Mouse (Mus musculus): ENCODE measurements around the gene Sap30bp.
A peak's percentile ranks its signal among the peaks of the same experiment; 100 is the strongest.

Gene Sap30bp

DNA sequence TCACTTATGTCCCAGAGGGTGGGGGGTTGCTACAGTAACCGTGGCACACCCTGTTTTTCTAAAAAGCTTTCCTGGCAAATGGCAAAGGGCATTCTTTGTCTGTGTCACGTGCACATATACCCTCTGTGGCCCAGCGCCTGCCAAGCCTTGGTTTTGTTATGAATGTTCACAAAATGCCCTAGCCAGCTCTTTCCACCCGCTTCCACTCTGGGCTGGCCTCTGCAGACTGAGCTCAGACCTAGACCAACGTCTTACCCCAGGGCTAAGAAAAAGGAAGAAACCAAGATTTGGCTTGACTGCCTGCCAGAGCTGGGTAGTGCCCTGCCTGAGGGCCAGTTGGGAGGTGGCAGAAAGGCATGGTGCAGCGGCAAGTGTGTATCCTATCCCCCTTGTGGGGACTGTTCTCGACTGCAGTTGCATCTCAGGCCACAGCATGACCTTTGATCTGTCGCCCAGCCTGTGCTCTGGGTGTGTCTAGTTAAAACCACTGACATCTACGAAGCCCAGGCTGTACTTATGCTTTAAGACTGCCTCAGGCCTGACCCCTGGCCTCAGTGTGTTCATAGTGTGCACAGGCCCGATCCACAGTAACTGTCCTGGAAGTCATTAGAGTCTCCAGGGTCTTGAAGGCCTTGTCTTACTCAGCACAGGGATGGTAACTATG is 22.2 kb downstream of the Sap30bp start:
- DNase-seq (ENCODE audit: low read depth): peak; percentile 77

DNA sequence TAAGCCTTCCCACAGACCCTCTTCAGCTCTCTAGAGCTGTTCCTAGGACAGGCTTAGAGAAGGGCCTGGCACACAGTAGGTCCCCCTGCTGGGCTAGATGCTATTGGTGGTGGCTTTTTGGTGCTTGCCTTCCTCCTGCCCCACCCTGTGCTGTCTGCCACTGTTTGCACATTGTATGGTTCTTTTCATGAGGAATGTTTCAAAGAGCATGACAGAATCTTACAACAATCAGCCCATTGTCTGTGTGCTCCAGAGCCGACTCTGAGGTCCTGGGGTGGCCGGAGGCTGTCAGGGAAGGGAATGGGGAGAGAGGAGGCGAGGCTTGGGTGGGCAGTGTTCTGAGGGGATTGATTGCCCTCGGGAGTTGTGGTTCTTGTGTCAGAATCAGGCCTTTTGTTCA is 23.4 kb downstream of the Sap30bp start:
- peak; percentile 53 for DNase-seq (ENCODE audit: low read depth)

DNA sequence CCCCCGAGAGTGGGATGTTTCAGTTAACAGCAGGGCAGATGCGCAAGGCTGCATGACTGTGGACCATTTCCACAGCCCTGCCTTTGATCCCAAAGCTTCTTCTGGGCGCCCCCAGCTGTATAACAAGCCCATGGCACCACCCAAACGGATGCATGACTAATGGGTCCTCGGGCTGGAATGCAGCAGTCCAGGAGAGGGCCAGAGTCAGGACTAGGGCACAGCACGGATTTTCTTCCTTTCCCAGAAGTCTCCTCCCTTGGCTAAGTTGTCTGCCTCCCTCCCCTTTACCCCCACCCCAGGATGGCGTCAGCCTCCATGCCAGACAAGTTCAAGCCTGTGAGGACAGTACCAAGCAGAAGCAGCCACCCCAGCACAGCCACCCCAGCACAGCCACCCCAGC is 24.9 kb downstream of the Sap30bp start:
- DNase-seq (ENCODE audit: low read depth): peak; percentile 86

DNA sequence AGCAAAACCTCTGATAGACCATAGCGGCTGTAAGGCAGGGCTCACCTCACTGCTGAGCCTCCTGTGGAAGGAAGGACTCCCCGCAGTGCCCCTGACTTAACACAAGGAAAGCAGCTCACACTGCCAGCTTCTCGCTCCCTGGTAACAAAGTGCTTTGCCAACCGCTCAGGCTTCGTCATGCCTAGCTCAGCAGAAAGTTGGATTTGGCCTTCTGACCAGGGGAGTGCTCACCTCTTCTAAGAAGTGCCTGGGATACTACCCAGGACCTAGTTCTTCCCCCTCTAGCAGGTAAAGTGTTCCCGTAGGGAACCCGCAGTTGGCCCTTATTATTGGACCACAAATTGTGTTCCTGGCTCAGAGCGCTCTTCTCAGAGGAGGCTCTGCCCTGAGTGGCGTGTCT is 25.9 kb downstream of the Sap30bp start:
- DNase-seq (ENCODE audit: low read depth): no peak

DNA sequence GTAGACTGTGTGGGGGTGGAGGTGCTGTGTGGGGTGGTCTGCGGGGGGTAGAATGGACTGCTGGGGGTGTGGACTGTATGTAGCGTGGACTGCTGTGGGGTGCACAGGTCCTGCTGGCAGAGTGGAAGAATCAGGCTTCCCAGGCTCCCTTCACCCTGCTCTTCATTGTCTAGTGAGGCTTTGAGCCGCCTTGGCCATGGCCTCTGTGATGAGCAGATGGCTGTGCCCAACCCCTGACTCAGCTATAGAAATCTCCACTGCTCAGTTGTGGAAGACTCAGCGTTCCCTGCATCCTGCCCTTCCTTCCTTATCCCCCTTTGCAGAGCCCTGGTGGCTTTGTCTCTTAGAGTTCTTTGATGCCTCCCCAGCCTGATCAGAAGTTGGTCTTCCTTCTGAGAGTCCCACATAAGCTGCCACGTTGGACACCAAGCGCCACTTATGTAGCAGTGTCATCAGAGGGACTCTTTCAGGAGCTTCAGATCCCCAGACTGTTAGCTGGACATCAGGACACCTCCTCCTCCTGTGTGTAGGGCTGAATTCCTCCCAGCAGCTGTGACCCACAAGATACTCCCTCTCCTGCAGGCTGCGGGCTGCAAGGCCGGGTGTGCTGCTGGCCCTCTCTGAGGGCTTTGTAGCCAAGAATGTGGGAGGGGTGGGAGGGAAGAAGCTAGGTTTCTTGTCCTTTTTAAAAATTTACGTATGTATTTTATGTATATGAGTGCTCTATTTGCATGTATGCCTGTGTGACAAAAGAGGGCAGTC is 29.8 kb downstream of the Sap30bp start:
- DNase-seq (ENCODE audit: low read depth): no peak

DNA sequence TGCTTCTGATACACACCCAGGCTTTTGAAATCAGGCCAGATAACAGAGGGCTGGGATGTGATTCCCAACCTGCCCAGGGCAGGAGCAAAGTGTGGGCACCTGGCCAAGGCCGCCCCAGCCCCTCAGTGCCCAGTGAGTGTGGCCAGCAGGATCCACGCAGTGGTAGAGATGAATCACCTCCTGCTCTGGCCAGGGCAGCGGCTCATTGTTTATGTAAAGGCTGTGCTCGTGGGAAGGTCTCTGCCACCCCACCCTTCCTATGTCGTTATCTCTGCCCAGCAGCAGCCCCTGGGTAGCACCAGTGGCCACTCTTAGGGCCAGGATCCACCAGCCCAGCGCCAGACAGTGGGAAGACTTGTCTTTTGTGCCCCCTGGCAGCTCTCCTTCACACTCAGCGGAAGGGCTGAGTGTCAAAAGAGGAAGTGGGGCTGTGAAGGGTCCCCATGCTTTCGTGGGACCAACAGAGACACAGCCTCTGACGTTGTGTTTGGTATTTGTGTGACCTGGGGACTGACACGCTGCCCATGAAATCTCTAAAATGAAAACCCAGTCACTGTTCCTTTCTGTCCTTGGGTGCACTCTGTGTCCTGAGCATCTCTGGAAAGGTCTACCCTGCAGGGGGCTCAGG is 32.0 kb downstream of the Sap30bp start:
- peak; percentile 61 for DNase-seq (ENCODE audit: low read depth)

DNA sequence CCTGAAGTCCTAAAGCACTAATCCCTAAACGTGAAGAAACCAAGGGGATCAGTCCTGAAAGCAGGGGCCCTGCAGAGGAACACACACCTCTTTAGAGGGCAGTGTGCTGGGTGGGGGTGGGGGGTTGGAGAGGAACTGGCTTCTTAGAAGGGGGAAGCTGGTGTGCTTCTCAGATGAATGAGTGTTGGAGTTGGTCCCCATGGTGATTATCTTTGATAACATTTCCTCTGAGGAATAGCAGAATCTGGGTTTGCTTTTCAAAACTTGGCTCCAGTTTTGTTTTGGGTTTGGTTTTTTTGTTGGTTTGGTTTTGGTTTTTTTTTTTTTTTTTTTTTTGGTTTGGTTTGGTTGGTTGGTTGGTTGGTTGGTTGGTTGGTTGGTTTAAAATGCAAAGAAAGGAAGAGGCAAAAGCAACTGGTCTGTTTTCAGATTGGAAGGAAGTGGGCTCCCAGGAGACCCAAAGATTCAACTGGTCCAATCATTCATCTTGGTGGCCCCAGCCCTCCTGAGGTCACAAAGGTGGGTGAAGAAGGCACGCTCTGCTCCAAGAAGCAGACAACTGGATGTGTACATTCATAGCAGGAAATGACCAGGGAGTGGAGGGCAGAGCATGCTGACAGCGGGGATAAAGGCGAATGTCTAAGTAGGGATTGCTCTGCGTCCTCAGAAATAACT is 35.8 kb downstream of the Sap30bp start:
- no peak for DNase-seq (ENCODE audit: low read depth)

DNA sequence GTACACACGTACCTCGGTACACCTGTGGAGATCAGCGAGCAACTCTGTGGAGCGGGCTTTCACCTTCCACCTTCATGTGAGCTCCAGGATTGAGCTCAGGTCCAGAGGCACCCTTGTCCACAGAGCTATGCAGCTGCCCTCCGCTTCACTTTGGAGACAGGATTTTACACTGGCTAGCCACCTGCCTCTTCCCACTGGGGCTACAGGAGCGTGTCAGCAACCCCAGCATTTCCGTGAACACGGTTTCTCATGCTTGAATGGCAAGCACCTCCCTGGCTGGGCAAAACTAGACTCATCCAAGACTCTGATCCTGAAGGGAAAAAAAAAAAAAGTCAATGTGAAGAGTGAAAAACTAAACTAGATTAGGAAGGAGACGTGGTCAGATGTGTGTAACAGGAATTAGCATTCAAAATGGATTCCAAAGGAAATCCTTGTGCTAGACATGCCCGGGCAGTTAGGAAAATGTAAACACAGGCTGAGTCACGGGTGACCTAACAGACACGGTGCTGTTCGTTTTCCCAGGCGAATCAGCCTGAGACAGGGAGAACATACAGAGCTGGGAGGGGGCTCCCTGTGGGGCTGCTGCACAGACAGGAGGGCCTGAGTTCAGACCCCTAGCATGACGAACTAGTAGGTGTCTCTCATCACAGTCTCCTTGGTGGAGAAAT is 37.1 kb downstream of the Sap30bp start:
- DNase-seq (ENCODE audit: low read depth): peak; percentile 57

DNA sequence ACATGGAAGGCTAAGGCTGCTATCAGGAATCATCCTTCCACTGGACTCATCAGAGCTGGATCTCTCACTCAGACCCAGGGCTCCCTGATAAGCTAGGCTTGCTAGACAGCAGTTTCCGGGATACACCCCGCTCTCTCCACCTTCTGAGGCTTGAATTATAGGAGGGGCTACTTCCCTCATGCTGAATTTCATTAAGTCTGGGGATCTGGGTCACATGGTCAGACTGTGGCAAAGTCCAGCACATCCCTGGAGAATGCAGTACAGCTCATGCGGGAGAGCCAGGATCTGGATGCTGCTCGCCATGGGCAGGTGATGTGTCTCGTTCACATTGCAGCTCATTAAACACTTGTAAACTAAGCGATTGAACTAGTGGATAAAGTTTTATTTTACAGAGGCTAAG is 37.9 kb downstream of the Sap30bp start:
- DNase-seq (ENCODE audit: low read depth): no peak

DNA sequence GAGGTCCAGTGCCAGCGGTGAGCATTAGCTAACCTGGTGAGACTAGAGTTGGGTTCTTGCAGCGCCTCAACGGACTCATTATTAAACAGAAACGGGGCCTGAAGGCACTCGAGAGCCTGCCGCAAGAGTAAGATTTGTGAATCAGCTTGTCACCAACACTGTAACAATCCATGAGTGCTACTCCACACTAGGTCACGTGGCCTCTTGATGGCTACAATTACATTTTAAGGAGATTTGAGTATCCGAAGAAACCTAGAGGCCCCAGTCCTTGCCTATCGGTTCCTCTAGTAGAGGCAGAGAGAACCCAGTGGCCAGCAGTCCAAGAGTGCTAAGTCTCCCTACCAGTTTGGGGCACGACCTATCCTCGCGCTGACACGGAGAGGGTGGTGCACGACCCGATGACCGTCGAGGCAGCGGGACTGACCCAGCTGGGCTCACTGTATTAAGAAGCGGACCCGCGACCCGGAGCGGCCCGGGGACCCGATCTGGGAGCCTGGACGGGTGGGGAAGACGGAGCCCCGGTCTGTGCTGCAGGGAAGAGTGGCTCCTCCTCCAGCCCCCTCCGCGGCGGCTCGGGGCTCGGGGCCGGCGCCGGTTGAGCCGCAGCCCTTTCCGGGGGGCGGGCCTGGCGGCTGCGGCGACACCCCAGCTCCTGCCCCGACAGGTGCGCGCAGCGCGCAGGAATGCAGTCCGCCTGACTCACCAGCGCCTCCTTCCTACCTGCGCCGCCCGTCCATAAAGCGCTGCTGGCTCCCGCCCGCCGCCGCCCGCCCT is 41.4 kb downstream of the Sap30bp start, which contains the start of gene Itgb4:
Gene Itgb4, plus strand, starts transcription at position 401 of the 774 bp plus-strand sequence.
- no peak for DNase-seq (ENCODE audit: low read depth)

DNA sequence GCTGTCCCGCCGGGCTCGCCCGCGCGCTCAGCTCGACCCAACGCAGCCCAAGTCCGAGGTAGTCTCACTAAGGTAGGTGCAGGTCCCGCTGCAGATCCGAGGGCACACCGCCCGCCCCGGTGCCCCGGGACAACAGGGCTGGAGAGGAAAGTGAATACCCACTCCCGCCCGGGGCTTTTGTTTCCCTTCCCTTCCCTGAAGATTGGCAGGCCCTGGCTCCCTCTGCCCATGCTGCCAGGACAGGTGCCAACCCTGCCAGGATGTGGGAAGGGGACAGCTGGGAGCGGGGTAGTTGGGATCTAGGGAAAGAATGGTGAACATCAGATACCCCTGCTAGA is 42.0 kb downstream of the Sap30bp start:
- DNase-seq (ENCODE audit: low read depth): no peak

DNA sequence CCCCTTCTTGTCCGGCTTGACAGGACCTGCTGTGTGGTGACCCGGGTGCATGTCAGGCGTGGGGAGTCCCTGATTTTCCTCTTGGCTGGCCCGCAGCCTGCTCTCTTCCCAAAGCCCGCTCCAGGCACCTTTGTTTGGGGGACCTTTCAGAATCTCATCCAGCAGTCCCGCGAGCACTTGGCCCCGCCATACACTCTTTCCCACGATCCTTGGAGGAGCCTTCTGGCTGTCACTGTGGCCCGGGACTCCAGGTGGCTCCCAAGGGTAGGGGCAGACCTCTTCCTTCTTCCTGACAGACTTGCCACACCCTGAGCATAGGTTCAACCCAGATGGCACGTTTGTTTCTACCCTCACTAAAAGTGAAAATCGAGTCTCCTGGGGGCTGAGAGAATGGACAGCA is 42.5 kb downstream of the Sap30bp start:
- DNase-seq (ENCODE audit: low read depth): no peak

DNA sequence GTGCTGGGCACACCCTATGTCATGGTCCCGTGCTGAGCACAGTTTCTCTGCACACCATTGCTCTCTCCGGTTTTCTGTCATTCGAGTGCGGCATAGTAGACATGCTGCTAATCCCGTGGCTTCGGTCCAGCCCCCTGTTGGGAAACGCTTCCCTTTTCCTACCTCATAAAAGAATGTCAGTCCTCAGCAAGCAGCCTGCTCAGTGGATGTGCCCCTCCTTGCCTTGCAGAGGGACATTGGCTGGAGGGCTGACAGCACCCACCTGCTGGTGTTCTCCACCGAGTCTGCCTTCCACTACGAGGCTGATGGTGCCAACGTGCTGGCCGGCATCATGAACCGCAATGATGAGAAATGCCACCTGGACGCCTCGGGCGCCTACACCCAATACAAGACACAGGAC is 49.4 kb downstream of the Sap30bp start:
- DNase-seq (ENCODE audit: low read depth): no peak

DNA sequence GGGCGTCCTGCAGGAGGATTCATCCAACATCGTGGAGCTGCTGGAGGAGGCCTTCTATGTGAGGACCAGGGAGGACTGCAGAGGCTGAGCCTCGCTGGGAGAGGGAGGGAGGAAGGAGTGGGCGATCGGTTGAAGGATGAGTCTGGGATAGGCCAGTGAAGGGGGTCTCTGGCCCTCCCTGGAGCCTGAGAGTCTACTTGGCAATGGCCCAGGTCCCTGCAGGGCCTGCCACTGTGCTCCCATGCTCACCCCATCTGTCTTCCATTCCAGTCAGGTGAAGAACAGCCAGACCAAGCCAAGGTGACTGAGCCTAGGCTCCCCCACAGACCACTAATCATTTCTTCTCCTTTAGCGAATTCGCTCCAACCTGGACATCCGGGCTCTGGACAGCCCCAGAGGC is 50.2 kb downstream of the Sap30bp start:
- no peak for DNase-seq (ENCODE audit: low read depth)

DNA sequence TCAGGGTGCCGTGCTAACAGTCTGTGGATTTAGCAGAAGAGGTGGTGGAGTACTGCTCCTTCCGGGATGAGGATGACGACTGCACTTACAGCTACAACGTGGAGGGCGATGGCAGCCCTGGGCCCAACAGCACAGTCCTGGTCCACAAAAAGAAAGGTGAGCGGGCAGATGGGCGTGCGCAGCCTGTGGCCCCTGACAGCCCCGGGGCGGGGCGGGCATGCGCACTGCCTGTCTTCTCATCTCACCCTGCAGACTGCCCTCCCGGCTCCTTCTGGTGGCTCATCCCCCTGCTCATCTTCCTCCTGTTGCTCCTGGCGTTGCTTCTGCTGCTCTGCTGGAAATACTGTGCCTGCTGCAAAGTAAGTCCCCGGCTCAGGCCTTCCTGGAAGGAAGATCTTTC is 56.6 kb downstream of the Sap30bp start:
- DNase-seq (ENCODE audit: low read depth): no peak

DNA sequence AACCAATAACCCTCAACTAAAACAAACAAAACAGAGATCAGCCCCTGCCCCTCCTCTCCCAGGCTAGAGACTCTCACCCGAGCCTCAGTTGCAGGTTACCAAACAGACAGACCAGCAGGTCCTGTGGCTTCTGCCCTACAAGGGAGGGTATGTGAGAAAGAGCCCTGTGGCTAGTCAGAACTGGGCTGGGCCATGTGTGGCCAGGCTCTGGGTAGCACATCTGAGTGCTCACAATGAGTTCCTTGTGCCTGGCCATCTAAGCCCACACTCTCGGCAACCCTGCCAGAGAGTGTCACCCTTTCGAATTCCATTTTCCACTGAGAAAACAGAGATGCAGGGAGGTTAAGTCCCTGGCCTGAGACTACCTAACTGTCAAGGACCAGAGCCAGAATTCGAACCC is 59.0 kb downstream of the Sap30bp start:
- peak; percentile 62 for DNase-seq (ENCODE audit: low read depth)

DNA sequence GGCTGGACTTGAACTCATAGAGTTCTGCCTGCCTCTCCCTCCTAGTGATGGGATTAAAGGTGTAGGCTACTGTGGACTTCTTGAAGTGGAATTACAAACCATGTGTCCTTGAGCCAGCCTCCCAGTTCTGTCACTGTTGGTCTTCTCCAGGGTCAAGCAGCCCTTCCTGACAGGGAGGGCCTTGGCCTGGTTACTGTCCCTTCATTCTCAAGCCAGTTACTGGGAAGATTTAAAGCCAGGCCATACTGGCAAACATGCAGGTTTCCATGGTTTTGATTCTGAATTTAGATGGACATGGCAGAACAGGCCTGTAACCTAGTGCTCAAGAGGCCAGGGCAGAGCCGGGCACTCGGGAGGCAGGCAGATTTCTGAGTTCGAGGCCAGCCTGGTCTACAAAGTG is 62.2 kb downstream of the Sap30bp start:
- DNase-seq (ENCODE audit: low read depth): no peak

DNA sequence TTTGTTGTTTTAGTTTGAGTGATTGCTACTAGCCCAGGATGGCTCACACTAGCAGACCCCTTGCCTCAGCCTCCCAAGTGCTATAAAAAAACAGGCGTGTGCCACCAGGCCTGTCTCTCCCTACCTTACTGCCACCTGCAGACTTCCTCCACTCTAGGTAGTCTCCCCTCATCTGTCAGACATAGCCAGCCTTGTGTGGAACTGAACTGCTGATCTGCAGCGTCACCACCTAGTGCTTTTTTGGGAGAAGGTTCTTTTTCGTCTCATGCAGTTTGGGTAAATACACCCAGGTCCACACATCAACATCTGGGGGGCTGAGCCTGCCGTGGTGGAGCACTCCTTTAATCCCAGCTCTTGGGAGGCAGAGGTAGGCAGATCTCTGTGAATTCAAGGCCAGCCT is 64.0 kb downstream of the Sap30bp start:
- DNase-seq (ENCODE audit: low read depth): no peak

DNA sequence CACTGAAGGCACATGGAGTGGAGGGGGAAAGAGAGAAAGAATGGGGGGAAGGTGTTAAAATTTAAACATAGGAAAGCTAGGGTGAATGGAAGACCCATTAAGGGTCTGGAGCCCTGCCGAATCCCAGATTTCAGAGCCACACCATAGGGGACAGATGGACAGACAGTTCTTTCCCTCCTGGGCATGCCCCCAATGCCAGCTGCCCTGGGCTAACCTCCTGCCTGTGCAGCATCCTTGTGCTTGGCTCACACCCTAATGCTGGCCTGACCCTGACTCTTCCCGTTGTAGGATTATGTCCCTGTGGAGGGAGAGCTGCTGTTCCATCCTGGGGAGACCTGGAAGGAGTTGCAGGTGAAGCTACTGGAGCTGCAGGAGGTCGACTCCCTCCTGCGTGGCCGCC is 64.6 kb downstream of the Sap30bp start:
- no peak for DNase-seq (ENCODE audit: low read depth)

DNA sequence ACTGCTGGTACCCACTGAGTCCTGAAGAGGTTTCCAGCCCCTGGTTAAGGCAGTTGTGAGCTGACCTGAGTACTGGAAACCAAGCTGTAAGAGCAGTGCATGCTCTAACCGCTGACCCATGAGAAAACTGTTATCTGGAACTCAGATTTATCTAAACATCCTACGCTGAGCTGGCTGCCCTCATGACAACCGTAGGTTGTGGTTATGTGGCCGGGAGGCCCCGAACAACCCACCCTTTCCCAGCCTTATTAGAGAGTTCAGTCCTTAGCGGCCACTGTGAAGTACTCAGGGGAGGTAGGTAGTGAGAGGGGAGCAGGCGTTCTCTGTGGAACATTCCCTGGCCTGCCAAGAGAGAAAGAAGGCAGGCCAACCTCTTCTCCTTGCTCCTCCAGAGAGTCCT is 65.9 kb downstream of the Sap30bp start:
- DNase-seq (ENCODE audit: low read depth): no peak

DNA sequence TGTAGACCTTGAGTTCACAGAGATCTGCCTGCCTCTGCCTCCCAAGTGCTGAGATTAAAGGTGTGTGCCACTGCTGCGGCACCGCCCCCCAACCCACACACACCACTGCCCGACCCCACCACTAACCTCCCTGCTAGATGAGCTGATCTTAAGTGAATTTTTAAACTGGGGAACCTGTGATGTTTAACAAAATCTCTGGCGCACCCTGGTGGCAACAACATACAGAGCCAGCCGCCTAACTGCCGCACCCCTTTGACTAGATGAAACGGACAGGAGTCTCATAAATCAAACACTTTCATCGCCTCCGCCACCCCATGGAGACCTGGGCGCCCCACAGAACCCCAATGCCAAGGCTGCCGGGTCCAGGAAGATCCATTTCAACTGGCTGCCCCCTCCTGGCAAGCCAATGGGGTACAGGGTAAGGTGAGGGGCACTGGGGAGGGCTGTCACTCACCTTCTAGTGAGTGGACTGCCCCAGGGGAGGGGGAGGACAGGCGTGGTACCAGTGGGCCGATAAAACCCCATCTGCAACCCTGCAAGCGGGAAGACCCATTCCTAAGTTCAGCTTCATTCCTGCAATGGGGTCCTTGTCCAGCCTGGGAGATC is 66.6 kb downstream of the Sap30bp start:
- DNase-seq (ENCODE audit: low read depth): no peak

Measured in fibroblast of lung, adult 2 months (primary cell).